Mouse (Mus musculus): ENCODE measurements at regions not wholly inside any gene's neighbourhood (a gene's known extent, or its start where the extent isn't known, plus 50 kb on each side); places are given as distances from the start of the nearest gene placed in this dataset.

- TF ChIP-seq SIN3A (IDR thresholded peaks at IDR 0.05; ENCODE audit: low read length) (no peak), JUND (conservative IDR thresholded peaks at IDR 0.05; ENCODE audit: low read depth, low read length) (no peak), ZNF384 (IDR thresholded peaks at IDR 0.05; ENCODE audit: low read depth, low read length) (no peak), ELF1 (IDR thresholded peaks at IDR 0.05; ENCODE audit: low read depth, low read length) (no peak), CTCF (conservative IDR thresholded peaks at IDR 0.05 in 1 of 2, IDR thresholded peaks at IDR 0.05 in 1 of 2; ENCODE audit: low read depth in 2 of 2, low read length in 2 of 2) (no peak)
Measured at GRCm38 (mm10) chr8:42156588-42156987, 739.7 kb upstream of the Frg1 start.

Measured in CH12.LX (cell line).